Mouse (Mus musculus): ENCODE data around the gene Cd52. TPM values are rescaled to one million over a fixed set of nuclear protein-coding genes. Genes with fewer than 3 reads are reported as not detected.

The Cd52 gene
- polyA plus RNA-seq, 1 experiment from 2014 or later: 4.5 TPM

GRCm38 (mm10) chr4:134081730-134082386 lies 13.0 kb downstream of the Cd52 start:
- peaks cover 27% of the 10 kb centered on the region for H3K4me1 ChIP-seq
- H3K4me3 ChIP-seq: peak overlapping the region; percentile 65
- H3K36me3 ChIP-seq (replicated peaks): no peaks in the 10 kb centered on the region
- H3K27ac ChIP-seq (replicated peaks): peak overlapping the region; percentile 61
- H3K27me3 ChIP-seq (replicated peaks; ENCODE audit: low read depth, poor library complexity, severe bottlenecking): peaks cover 29% of the 10 kb centered on the region
- no peaks in the 10 kb centered on the region for H3K9me3 ChIP-seq
- peak; percentile 87 for DNase-seq (ENCODE audit: low spot score)
- under 1% methylated on average over 41 of the region's 41 CpGs for WGBS

GRCm38 (mm10) chr4:134080674-134081073 lies 14.2 kb downstream of the Cd52 start:
- H3K9me3 ChIP-seq: no peaks in the 10 kb centered on the region
- DNase-seq (ENCODE audit: low spot score): no peak
- WGBS: 84% methylated on average over 4 of the region's 4 CpGs
- H3K27ac ChIP-seq (replicated peaks): no peak overlapping the region
- H3K27me3 ChIP-seq (replicated peaks; ENCODE audit: low read depth, poor library complexity, severe bottlenecking): peaks cover 29% of the 10 kb centered on the region
- no peaks in the 10 kb centered on the region for H3K36me3 ChIP-seq (replicated peaks)
- no peak overlapping the region for H3K4me3 ChIP-seq
- peaks cover 27% of the 10 kb centered on the region for H3K4me1 ChIP-seq

GRCm38 (mm10) chr4:134078694-134079093 lies 16.2 kb downstream of the Cd52 start:
- no peaks in the 10 kb centered on the region for H3K36me3 ChIP-seq (replicated peaks)
- no peaks in the 10 kb centered on the region for H3K9me3 ChIP-seq
- no peak overlapping the region for H3K27ac ChIP-seq (replicated peaks)
- DNase-seq (ENCODE audit: low spot score): peak; percentile 77
- WGBS: 18% methylated on average over 3 of the region's 3 CpGs
- peaks cover 27% of the 10 kb centered on the region for H3K4me1 ChIP-seq
- no peak overlapping the region for H3K4me3 ChIP-seq
- H3K27me3 ChIP-seq (replicated peaks; ENCODE audit: low read depth, poor library complexity, severe bottlenecking): peaks cover 29% of the 10 kb centered on the region

- no peaks in the 10 kb centered on the region for H3K9me3 ChIP-seq
- DNase-seq (ENCODE audit: low spot score): no peak
- no peaks in the 10 kb centered on the region for H3K36me3 ChIP-seq (replicated peaks)
- H3K4me1 ChIP-seq: peaks cover 8% of the 10 kb centered on the region
- 87% methylated on average over 4 of the region's 4 CpGs for WGBS
- no peak overlapping the region for H3K4me3 ChIP-seq
- H3K27me3 ChIP-seq (replicated peaks; ENCODE audit: low read depth, poor library complexity, severe bottlenecking): peaks cover 37% of the 10 kb centered on the region
- H3K27ac ChIP-seq (replicated peaks): no peak overlapping the region
Measured at GRCm38 (mm10) chr4:134068793-134069580, 25.9 kb downstream of the Cd52 start.

GRCm38 (mm10) chr4:134067833-134068544 lies 26.9 kb downstream of the Cd52 start:
- Histone ChIP-seq H3K4me1 (peaks cover 8% of the 10 kb centered on the region), H3K4me3 (no peak overlapping the region), H3K36me3 (replicated peaks) (no peaks in the 10 kb centered on the region), H3K27me3 (replicated peaks; ENCODE audit: low read depth, poor library complexity, severe bottlenecking) (peaks cover 43% of the 10 kb centered on the region), H3K27ac (replicated peaks) (no peak overlapping the region), H3K9me3 (no peaks in the 10 kb centered on the region)
- WGBS: 80% methylated on average over 7 of the region's 7 CpGs
- DNase-seq (ENCODE audit: low spot score): no peak

- no peak for DNase-seq (ENCODE audit: low spot score)
- Histone ChIP-seq H3K4me1 (peaks cover 10% of the 10 kb centered on the region), H3K27me3 (replicated peaks; ENCODE audit: low read depth, poor library complexity, severe bottlenecking) (peaks cover 43% of the 10 kb centered on the region), H3K36me3 (replicated peaks) (no peaks in the 10 kb centered on the region), H3K27ac (replicated peaks) (no peak overlapping the region), H3K9me3 (no peaks in the 10 kb centered on the region), H3K4me3 (no peak overlapping the region)
- WGBS: 93% methylated on average over 8 of the region's 8 CpGs
Measured at GRCm38 (mm10) chr4:134067383-134067782, 27.5 kb downstream of the Cd52 start.

GRCm38 (mm10) chr4:134065431-134066004 lies 29.4 kb downstream of the Cd52 start:
- Histone ChIP-seq H3K27ac (replicated peaks) (no peak overlapping the region; the same call in 1 of the 2 replicates), H3K9me3 (no peaks in the 10 kb centered on the region), H3K27me3 (replicated peaks; ENCODE audit: low read depth, poor library complexity, severe bottlenecking) (peaks cover 62% of the 10 kb centered on the region), H3K4me1 (peaks cover 17% of the 10 kb centered on the region), H3K36me3 (replicated peaks) (no peaks in the 10 kb centered on the region), H3K4me3 (peak overlapping the region; percentile 36)
- peak; percentile 46 for DNase-seq (ENCODE audit: low spot score)
- 20% methylated on average over 23 of the region's 23 CpGs for WGBS

GRCm38 (mm10) chr4:134062561-134062960 lies 32.3 kb downstream of the Cd52 start:
- Histone ChIP-seq H3K4me3 (no peak overlapping the region), H3K27me3 (replicated peaks; ENCODE audit: low read depth, poor library complexity, severe bottlenecking) (peaks cover 78% of the 10 kb centered on the region), H3K4me1 (peaks cover 27% of the 10 kb centered on the region), H3K9me3 (no peaks in the 10 kb centered on the region), H3K27ac (replicated peaks) (no peak overlapping the region), H3K36me3 (replicated peaks) (no peaks in the 10 kb centered on the region)
- DNase-seq (ENCODE audit: low spot score): no peak
- 62% methylated on average over 8 of the region's 8 CpGs for WGBS

- H3K27me3 ChIP-seq (replicated peaks; ENCODE audit: low read depth, poor library complexity, severe bottlenecking): peaks cover 73% of the 10 kb centered on the region
- DNase-seq (ENCODE audit: low spot score): no peak
- 51% methylated on average over 8 of the region's 8 CpGs for WGBS
- no peak overlapping the region for H3K27ac ChIP-seq (replicated peaks)
- no peak overlapping the region for H3K4me3 ChIP-seq
- H3K36me3 ChIP-seq (replicated peaks): no peaks in the 10 kb centered on the region
- no peaks in the 10 kb centered on the region for H3K9me3 ChIP-seq
- H3K4me1 ChIP-seq: peaks cover 27% of the 10 kb centered on the region
Measured at GRCm38 (mm10) chr4:134061944-134062446, 32.9 kb downstream of the Cd52 start.

- no peak overlapping the region for H3K27ac ChIP-seq (replicated peaks)
- no peaks in the 10 kb centered on the region for H3K9me3 ChIP-seq
- WGBS: 61% methylated on average over 18 of the region's 18 CpGs
- H3K36me3 ChIP-seq (replicated peaks): no peaks in the 10 kb centered on the region
- H3K4me3 ChIP-seq: no peak overlapping the region
- H3K4me1 ChIP-seq: peaks cover 27% of the 10 kb centered on the region
- H3K27me3 ChIP-seq (replicated peaks; ENCODE audit: low read depth, poor library complexity, severe bottlenecking): peaks cover 66% of the 10 kb centered on the region
- DNase-seq (ENCODE audit: low spot score): no peak
Measured at GRCm38 (mm10) chr4:134061166-134061830, 33.6 kb downstream of the Cd52 start.

- Histone ChIP-seq H3K4me1 (peaks cover 22% of the 10 kb centered on the region), H3K27ac (replicated peaks) (no peak within 1 kb of the TSS), H3K4me3 (no peak within 1 kb of the TSS), H3K9me3 (no peaks in the 10 kb centered on the region), H3K27me3 (replicated peaks; ENCODE audit: low read depth, poor library complexity, severe bottlenecking) (peaks cover 56% of the 10 kb centered on the region), H3K36me3 (replicated peaks) (no peaks in the 10 kb centered on the region)
- no peak for DNase-seq (ENCODE audit: low spot score)
- 39% methylated on average over 28 of the region's 28 CpGs for WGBS
Measured at GRCm38 (mm10) chr4:134060135-134060865, 34.6 kb downstream of the Cd52 start, which contains the start of gene Crybg2. Crybg2 (plus strand) TSS chr4:134060815.

All from embryonic facial prominence, embryonic 10.5 days (tissue).